Mouse (Mus musculus): ENCODE data around the gene Spata31d1d.
"Not testable (repeated sequence)": the region's sequence is repeated elsewhere in the genome, so short reads cannot be mapped to it uniquely, and the experiment has no call there.

The Spata31d1d gene

GRCm38 (mm10) chr13:59731652-59732051 lies at the start of gene Spata31d1d:
Spata31d1d (minus strand) TSS chr13:59731752.
- DNase-seq (ENCODE audit: low read depth, low spot score) = no peak

DNA sequence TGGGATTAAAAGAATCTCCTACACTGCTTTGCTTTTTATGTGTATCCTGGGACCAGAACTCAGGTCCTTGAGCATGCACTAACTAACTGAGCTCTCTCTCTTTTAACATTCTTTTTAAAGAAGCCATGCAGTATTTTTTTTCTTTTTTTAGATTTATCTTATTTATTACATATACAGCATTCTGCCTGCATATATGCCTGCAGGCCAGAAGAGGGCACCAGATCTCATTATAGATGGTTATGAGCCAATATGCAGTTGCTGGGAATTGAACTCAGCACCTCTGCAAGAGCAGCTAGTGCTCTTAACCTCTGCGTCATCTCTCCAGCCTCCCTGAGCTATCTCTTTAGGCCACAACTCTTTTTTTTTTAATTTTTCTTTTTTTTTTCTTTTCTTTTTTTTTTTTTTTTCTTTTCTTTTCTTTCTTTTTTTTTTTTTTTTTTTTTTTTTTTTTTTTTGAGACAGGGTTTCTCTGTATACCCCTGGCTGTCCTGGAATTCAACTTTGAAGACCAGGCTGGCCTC lies 48.3 kb upstream of the Spata31d1d start:
- DNase-seq (ENCODE audit: low read depth, low spot score) = not testable (repeated sequence)

- no peak for DNase-seq (ENCODE audit: low read depth, low spot score)
Observed at GRCm38 (mm10) chr13:59779213-59779612, 47.7 kb upstream of the Spata31d1d start.

- DNase-seq (ENCODE audit: low read depth, low spot score) = no peak
Observed at GRCm38 (mm10) chr13:59775168-59775567, 43.6 kb upstream of the Spata31d1d start.

DNA sequence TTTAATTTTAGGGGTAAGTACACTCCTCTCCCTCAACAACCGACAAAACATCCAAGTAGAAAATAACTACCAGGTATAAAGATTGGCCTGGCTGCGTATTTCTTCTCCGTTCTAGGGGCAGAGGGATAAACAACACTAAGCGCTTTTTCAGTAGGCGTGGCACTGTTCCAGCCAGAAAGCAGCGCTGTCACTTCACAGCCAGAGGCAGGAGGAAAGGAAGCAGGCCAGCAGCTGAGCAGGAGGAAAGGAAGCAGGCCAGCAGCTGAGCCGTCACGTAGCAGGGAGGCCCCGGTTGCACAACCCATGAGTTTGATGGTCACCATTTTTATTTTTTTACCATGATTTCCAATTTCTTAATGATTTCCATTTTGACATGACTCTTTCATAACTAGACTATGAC lies 39.7 kb upstream of the Spata31d1d start:
- no peak for DNase-seq (ENCODE audit: low read depth, low spot score)

DNA sequence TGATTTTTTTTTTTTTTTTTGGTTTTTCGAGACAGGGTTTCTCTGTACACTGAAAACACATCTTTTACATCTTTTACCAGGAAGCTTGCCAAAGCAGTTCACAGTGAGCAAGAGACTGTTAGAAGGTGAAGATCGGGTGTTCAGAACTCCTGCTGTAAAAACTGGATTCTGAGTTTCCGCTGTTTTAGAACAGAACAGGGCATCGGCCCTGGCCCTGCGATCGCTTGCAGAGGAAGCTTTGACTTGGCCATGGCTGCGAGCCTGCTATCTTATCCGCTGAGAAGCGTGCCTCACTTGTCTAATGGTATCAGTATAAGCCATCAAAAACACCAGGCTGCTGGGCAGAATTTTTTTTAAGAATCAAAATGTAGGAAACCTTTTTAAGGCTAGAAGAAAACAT lies 39.3 kb upstream of the Spata31d1d start:
- no peak for DNase-seq (ENCODE audit: low read depth, low spot score)

DNA sequence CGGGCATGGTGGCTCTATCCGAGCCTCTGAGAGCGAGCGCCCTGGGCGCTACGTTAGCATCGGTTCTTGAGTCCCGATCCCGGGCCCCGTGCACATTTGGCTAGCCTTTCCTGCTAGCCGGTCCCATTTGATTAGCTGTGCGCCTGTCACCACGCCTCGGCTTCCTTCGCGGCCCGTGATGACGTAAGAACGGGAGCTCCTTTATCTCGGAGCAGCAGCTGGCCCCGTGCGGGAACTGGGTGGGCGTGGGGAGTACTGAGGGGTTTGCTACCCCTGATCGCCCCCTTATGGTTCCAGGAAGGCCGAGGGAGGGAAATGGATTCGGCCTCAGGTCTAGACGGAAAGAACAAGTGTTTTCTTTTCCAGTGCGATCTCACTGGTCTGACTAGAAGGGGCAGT lies 38.6 kb upstream of the Spata31d1d start:
- DNase-seq (ENCODE audit: low read depth, low spot score) = peak; percentile 70

- DNase-seq (ENCODE audit: low read depth, low spot score) = peak; percentile 93
Observed at GRCm38 (mm10) chr13:59769296-59770163, 38.0 kb upstream of the Spata31d1d start, which contains the start of gene Isca1. Isca1 (minus strand) TSS chr13:59769810.

DNA sequence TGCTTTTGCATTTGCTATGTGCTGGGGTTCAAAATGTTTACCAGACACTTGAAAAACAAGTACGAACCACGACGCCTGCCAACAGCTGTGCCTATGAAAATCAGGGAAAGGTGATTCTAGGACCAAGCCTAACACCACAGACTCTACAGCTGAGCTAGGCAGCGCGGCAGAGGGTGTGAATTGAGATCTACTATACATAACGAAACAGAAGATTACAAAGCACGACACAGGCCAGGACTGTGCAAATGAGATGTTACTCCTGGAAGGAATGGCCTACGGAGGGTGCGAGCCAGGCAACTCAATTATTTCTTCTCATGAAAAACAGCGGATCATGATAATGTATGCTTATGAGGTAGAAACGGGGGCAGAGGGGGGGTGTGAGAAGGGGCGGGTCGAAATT lies 37.0 kb upstream of the Spata31d1d start:
- no peak for DNase-seq (ENCODE audit: low read depth, low spot score)

GRCm38 (mm10) chr13:59766786-59767515 lies 35.4 kb upstream of the Spata31d1d start:
- no peak for DNase-seq (ENCODE audit: low read depth, low spot score)

DNA sequence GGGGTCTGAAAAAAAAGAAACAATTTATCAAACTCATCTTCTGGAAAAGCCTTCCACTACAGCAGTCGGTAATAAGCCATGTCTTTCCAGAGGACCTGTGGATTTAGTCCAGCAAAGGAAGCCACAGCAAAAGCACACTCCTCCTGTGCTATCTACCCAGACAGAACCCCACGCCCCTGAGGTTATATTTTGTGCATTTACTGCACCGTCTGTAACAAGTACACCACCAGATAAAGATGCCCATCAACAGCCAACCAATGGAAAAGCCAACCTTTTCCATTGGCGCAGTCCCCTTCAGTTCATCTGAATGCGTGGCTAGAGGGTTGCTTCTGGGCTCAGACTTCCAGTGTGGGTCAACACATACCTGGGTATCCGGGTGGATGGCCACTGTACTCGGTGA lies 31.2 kb upstream of the Spata31d1d start:
- DNase-seq (ENCODE audit: low read depth, low spot score) = no peak

- no peak for DNase-seq (ENCODE audit: low read depth, low spot score)
Observed at GRCm38 (mm10) chr13:59756906-59757305, 25.4 kb upstream of the Spata31d1d start.

- no peak for DNase-seq (ENCODE audit: low read depth, low spot score)
Observed at GRCm38 (mm10) chr13:59750310-59750709, 18.8 kb upstream of the Spata31d1d start.

DNA sequence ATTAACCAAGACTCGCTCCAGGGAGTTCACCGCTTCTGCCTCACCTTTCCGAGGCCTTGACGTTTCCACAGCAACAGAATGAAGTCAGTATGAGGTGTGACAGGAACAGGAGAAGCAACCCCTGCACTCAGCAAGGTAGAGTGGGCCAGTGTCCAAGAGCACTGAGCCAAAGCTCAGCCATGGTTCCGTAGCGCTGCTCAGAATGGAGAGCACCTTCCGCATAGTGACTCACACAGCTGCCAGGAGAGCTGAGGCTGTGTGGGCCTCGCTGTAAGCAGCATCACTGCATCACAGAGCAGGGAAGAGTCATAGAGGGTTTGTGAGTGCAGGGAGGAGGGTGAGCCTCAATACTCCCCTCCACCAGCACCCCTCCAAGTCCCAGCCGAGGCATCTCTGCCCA lies 15.2 kb upstream of the Spata31d1d start, which contains the start of gene 1700014D04Rik:
TSS of gene 1700014D04Rik (minus strand) at position 42 of the 400 bp plus-strand sequence.
- no peak for DNase-seq (ENCODE audit: low read depth, low spot score)

DNA sequence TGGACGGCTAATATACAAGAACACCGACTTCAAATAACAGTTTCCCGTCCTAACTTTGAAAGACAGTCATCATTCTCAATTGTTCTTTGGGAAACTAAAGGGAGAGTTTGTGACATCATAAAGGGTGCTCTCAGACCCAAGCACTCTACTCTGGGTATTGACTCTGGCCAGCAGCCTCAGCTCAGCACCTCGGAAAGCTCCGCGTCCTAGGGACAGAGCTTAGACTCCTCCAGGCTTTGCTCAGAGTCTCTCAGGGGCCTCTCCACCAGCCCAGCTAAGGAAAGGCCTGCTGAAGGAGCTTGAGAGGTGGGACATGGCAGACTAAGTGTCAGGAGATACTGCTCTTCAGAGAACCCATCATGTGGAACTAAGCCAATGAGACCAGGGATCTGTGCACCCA lies 14.6 kb upstream of the Spata31d1d start:
- DNase-seq (ENCODE audit: low read depth, low spot score) = no peak

- no peak for DNase-seq (ENCODE audit: low read depth, low spot score)
Observed at GRCm38 (mm10) chr13:59745462-59745861, 13.9 kb upstream of the Spata31d1d start.

DNA sequence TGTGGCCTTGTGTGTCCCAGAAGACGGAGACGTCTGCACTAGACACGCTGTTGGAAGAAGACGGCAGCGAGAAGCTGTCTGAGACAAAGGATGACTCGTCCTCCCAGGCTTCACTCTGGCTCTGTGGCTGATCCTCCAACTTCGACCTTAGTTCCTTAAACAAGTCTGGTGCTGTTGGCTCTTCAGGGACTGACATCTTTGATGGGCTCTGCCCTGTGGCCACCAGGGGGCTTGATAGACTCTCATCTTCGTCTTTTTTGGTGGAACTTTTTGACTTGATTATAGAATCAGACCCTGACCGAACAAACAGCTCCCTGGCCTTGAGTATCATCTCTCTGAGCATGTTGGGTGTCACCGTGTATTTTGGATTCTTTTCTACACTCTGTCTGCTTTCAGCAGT lies 10.1 kb upstream of the Spata31d1d start:
- DNase-seq (ENCODE audit: low read depth, low spot score) = no peak

- no peak for DNase-seq (ENCODE audit: low read depth, low spot score)
Observed at GRCm38 (mm10) chr13:59741096-59741495, 9.5 kb upstream of the Spata31d1d start.

GRCm38 (mm10) chr13:59739397-59739796 lies 7.8 kb upstream of the Spata31d1d start:
- DNase-seq (ENCODE audit: low read depth, low spot score) = no peak

- no peak for DNase-seq (ENCODE audit: low read depth, low spot score)
Observed at GRCm38 (mm10) chr13:59738455-59738854, 6.9 kb upstream of the Spata31d1d start.

- DNase-seq (ENCODE audit: low read depth, low spot score) = peak; percentile 4
Observed at GRCm38 (mm10) chr13:59735190-59735589, 3.6 kb upstream of the Spata31d1d start.

DNA sequence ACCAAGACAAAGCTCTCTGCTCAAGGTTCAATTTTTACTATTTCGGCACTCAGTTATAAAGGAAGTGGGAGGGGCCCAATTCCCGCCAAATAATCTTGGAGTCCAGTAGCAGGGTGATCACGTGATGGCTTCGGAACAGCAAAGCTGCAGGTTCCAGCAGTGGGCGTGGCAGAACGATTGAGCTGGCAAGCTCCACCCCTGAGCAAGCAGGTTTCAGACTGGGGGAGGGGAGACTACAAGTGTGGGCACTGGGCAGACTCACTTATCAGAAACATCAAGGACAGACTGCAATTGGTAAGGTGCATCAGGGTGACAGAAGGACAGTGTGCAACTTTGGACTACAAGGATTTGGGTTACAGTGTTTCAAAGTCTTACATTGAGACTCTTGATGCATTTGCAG lies 2.8 kb upstream of the Spata31d1d start:
- DNase-seq (ENCODE audit: low read depth, low spot score) = not testable (repeated sequence)
